Mouse (Mus musculus): ENCODE results near the gene Gm42674. TPM values are rescaled to one million over a fixed set of nuclear protein-coding genes. Genes with fewer than 3 reads are reported as not detected.

Gene Gm42674
- total RNA-seq, 1 experiment = not detected

DNA sequence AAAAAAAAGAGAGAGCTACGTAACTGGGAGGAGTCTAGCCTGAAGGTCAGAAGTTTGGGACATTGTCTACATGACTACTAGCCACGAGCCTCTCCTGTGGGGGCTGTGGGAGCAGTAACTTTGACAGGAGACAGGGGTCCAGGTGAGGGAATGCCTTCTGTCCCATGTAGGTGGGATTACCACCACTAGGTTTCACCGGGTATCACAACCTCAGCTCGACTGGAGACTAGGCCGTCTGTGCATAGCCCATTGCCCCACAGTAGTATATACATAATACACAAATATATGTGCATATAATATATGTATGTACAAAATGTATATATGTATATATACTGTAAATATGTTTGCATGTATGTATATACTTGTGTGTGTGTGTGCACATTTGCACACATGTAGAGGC is 20.6 kb upstream of the Gm42674 start:
- no peak overlapping the region for H3K4me3 ChIP-seq (ENCODE audit: insufficient read depth in 1 of 2, low read depth in 1 of 2, low read length in 2 of 2, poor library complexity in 1 of 2, severe bottlenecking in 1 of 2)
- DNase-seq (ENCODE audit: low read depth, low spot score) = no peak
- no peaks in the 10 kb centered on the region for H3K9me3 ChIP-seq (ENCODE audit: control insufficient read depth, insufficient read depth, low read depth, low read length)
- no peak overlapping the region for H3K27ac ChIP-seq (ENCODE audit: insufficient read depth, low read depth, low read length, poor library complexity, severe bottlenecking)
- H3K36me3 ChIP-seq (ENCODE audit: control insufficient read depth, insufficient read depth, low read length, poor library complexity, severe bottlenecking) = no peaks in the 10 kb centered on the region
- no peak overlapping the region for H3K9ac ChIP-seq (ENCODE audit: insufficient read depth, low read depth, low read length, poor library complexity, severe bottlenecking)
- in situ Hi-C loops (cut with MboI; ENCODE audit: low sequenced_read_pairs in 2 of 2, unreplicated experiment in 2 of 2) = no loop called here
- TF ChIP-seq MAFK (IDR thresholded peaks at IDR 0.05; ENCODE audit: insufficient read depth, low read depth, low read length) = no peak
- no peak for TF ChIP-seq ZC3H11A (IDR thresholded peaks at IDR 0.05; ENCODE audit: borderline replicate concordance, low read depth, low read length)
- no peak for TF ChIP-seq ZNF384 (IDR thresholded peaks at IDR 0.05; ENCODE audit: low read depth, low read length)
- no peak for TF ChIP-seq CHD2 (IDR thresholded peaks at IDR 0.05; ENCODE audit: low read depth, low read length)
- no peak for TF ChIP-seq HCFC1 (IDR thresholded peaks at IDR 0.05; ENCODE audit: borderline replicate concordance, insufficient read depth, low read length)
- H3K4me1 ChIP-seq (ENCODE audit: control insufficient read depth in 2 of 2, insufficient read depth in 2 of 2, low read length in 2 of 2, poor library complexity in 1 of 2) = peaks cover 0 to 4% of the 10 kb centered on the region in 2 experiments; a peak in 1 of 4 replicates

DNA sequence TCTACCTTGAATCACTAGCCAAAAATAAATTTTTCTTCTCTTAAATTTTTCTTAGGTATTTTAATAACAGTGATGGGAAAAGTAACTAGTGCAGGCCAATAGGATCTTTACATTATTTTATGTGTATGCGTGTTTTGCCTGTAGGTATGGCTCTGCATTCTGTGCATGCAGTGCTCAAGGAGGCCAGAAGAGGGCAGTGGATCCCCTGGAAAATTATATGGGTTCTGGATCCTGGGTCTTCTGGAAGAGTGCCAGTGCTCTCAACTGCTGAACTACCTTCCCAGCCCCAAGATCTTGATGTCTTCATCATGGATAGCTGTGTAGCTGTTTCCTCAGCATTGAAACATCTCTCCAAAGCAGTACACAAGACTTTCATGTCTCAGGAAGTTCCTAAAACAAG is 19.5 kb upstream of the Gm42674 start:
- Histone ChIP-seq H3K9ac (ENCODE audit: insufficient read depth, low read depth, low read length, poor library complexity, severe bottlenecking) (no peak overlapping the region), H3K9me3 (ENCODE audit: control insufficient read depth, insufficient read depth, low read depth, low read length) (no peaks in the 10 kb centered on the region), H3K4me3 (ENCODE audit: insufficient read depth in 1 of 2, low read depth in 1 of 2, low read length in 2 of 2, poor library complexity in 1 of 2, severe bottlenecking in 1 of 2) (no peak overlapping the region), H3K36me3 (ENCODE audit: control insufficient read depth, insufficient read depth, low read length, poor library complexity, severe bottlenecking) (no peaks in the 10 kb centered on the region), H3K4me1 (ENCODE audit: control insufficient read depth in 2 of 2, insufficient read depth in 2 of 2, low read length in 2 of 2, poor library complexity in 1 of 2) (peaks cover 0 to 11% of the 10 kb centered on the region in 2 experiments; a peak in 1 of 4 replicates), H3K27ac (ENCODE audit: insufficient read depth, low read depth, low read length, poor library complexity, severe bottlenecking) (no peak overlapping the region)
- in situ Hi-C loops (cut with MboI; ENCODE audit: low sequenced_read_pairs in 2 of 2, unreplicated experiment in 2 of 2) = no loop called here
- no peak for DNase-seq (ENCODE audit: low read depth, low spot score)
- peak; percentile 57 for TF ChIP-seq ZC3H11A (IDR thresholded peaks at IDR 0.05; ENCODE audit: borderline replicate concordance, low read depth, low read length)
- TF ChIP-seq CHD2 (IDR thresholded peaks at IDR 0.05; ENCODE audit: low read depth, low read length) = no peak

DNA sequence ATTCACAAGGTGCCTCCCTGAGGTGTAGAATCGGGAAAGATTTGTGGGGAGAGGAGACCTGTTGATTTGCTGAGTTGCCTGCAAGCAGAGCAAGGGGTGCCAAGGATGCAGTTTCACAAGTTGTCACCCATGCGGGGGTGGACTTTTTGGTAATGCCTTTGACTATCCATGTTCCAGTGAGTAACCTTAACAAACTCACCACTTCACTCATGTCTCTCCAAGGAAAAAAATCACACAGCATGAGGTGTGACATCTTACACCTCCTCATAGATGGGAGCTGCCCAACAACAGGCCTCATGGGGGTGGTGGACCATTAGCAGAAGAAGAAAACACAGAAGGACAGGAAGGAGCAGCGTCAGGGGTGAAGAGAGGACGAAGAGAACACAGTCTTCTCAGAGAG is 19.1 kb upstream of the Gm42674 start:
- in situ Hi-C loops (cut with MboI; ENCODE audit: low sequenced_read_pairs in 2 of 2, unreplicated experiment in 2 of 2) = no loop called here
- Histone ChIP-seq H3K27ac (ENCODE audit: insufficient read depth, low read depth, low read length, poor library complexity, severe bottlenecking) (no peak overlapping the region), H3K4me3 (ENCODE audit: insufficient read depth in 1 of 2, low read depth in 1 of 2, low read length in 2 of 2, poor library complexity in 1 of 2, severe bottlenecking in 1 of 2) (no peak overlapping the region), H3K9ac (ENCODE audit: insufficient read depth, low read depth, low read length, poor library complexity, severe bottlenecking) (no peak overlapping the region), H3K4me1 (ENCODE audit: control insufficient read depth in 2 of 2, insufficient read depth in 2 of 2, low read length in 2 of 2, poor library complexity in 1 of 2) (peaks cover 3 to 11% of the 10 kb centered on the region in 2 experiments; a peak in 1 of 4 replicates), H3K36me3 (ENCODE audit: control insufficient read depth, insufficient read depth, low read length, poor library complexity, severe bottlenecking) (no peaks in the 10 kb centered on the region), H3K9me3 (ENCODE audit: control insufficient read depth, insufficient read depth, low read depth, low read length) (no peaks in the 10 kb centered on the region)
- TF ChIP-seq ZC3H11A (IDR thresholded peaks at IDR 0.05; ENCODE audit: borderline replicate concordance, low read depth, low read length) = no peak
- TF ChIP-seq ZNF384 (IDR thresholded peaks at IDR 0.05; ENCODE audit: low read depth, low read length) = no peak
- no peak for TF ChIP-seq MAFK (IDR thresholded peaks at IDR 0.05; ENCODE audit: insufficient read depth, low read depth, low read length)
- no peak for TF ChIP-seq CHD2 (IDR thresholded peaks at IDR 0.05; ENCODE audit: low read depth, low read length)
- no peak for TF ChIP-seq HCFC1 (IDR thresholded peaks at IDR 0.05; ENCODE audit: borderline replicate concordance, insufficient read depth, low read length)
- DNase-seq (ENCODE audit: low read depth, low spot score) = no peak

DNA sequence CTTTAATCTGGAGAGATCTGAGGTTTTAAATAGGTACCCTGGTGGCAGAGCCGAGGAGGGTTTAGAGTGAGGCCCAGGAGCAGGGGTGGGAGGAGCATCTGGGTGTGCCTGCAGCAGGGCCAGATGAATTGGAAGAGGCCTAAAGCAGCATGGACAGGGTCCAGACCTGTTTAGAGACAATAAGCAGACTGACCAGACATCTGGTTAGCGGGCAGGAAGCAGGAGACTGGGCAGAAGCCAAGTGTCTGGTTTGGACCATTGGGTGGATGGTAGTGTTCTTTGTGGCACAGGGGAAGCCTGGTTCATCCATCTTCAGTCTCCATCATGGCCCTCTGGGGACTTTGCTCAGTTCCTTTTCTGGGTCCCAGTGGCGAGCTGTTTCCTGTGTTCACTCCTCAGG is 17.8 kb upstream of the Gm42674 start:
- Histone ChIP-seq H3K9ac (ENCODE audit: insufficient read depth, low read depth, low read length, poor library complexity, severe bottlenecking) (no peak overlapping the region), H3K9me3 (ENCODE audit: control insufficient read depth, insufficient read depth, low read depth, low read length) (no peaks in the 10 kb centered on the region), H3K4me3 (ENCODE audit: insufficient read depth in 1 of 2, low read depth in 1 of 2, low read length in 2 of 2, poor library complexity in 1 of 2, severe bottlenecking in 1 of 2) (no peak overlapping the region), H3K27ac (ENCODE audit: insufficient read depth, low read depth, low read length, poor library complexity, severe bottlenecking) (no peak overlapping the region), H3K36me3 (ENCODE audit: control insufficient read depth, insufficient read depth, low read length, poor library complexity, severe bottlenecking) (no peaks in the 10 kb centered on the region), H3K4me1 (ENCODE audit: control insufficient read depth in 2 of 2, insufficient read depth in 2 of 2, low read length in 2 of 2, poor library complexity in 1 of 2) (peaks cover 3 to 15% of the 10 kb centered on the region in 2 experiments; a peak in 1 of 4 replicates)
- no peak for DNase-seq (ENCODE audit: low read depth, low spot score)
- TF ChIP-seq MAFK (IDR thresholded peaks at IDR 0.05; ENCODE audit: insufficient read depth, low read depth, low read length) = no peak
- TF ChIP-seq HCFC1 (IDR thresholded peaks at IDR 0.05; ENCODE audit: borderline replicate concordance, insufficient read depth, low read length) = no peak
- no peak for TF ChIP-seq CHD2 (IDR thresholded peaks at IDR 0.05; ENCODE audit: low read depth, low read length)
- TF ChIP-seq ZC3H11A (IDR thresholded peaks at IDR 0.05; ENCODE audit: borderline replicate concordance, low read depth, low read length) = no peak
- no peak for TF ChIP-seq ZNF384 (IDR thresholded peaks at IDR 0.05; ENCODE audit: low read depth, low read length)
- in situ Hi-C loops (cut with MboI; ENCODE audit: low sequenced_read_pairs in 2 of 2, unreplicated experiment in 2 of 2) = no loop called here

DNA sequence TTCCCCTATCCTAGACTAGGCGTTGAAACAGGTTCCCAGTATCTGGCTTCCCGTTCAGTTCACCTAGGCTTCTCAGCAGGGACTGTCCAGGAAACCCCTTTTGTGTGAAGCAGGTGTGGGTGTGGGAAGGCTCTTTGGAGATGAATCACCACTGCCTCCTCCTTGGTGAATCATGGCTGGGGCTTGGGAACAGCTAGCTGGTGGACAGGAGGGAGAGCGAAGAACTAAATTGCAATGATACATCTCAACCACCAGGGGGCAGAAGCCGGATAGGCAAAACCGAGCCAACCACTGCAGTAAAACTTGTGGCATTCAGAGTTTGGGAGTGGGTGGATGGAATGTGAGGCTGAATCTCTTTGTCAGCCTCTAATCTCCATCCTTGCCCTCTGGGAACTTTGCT is 16.1 kb upstream of the Gm42674 start:
- Histone ChIP-seq H3K9me3 (ENCODE audit: control insufficient read depth, insufficient read depth, low read depth, low read length) (no peaks in the 10 kb centered on the region), H3K36me3 (ENCODE audit: control insufficient read depth, insufficient read depth, low read length, poor library complexity, severe bottlenecking) (no peaks in the 10 kb centered on the region), H3K27ac (ENCODE audit: insufficient read depth, low read depth, low read length, poor library complexity, severe bottlenecking) (no peak overlapping the region), H3K9ac (ENCODE audit: insufficient read depth, low read depth, low read length, poor library complexity, severe bottlenecking) (no peak overlapping the region), H3K4me1 (ENCODE audit: control insufficient read depth in 2 of 2, insufficient read depth in 2 of 2, low read length in 2 of 2, poor library complexity in 1 of 2) (peaks cover 3 to 15% of the 10 kb centered on the region in 2 experiments; a peak in 1 of 4 replicates), H3K4me3 (ENCODE audit: insufficient read depth in 1 of 2, low read depth in 1 of 2, low read length in 2 of 2, poor library complexity in 1 of 2, severe bottlenecking in 1 of 2) (no peak overlapping the region)
- peak; percentile 73 for DNase-seq (ENCODE audit: low read depth, low spot score)
- in situ Hi-C loops (cut with MboI; ENCODE audit: low sequenced_read_pairs in 2 of 2, unreplicated experiment in 2 of 2) = no loop called here
- TF ChIP-seq ZC3H11A (IDR thresholded peaks at IDR 0.05; ENCODE audit: borderline replicate concordance, low read depth, low read length) = peak; percentile 76; the same call in 1 of the 2 replicates
- no peak for TF ChIP-seq HCFC1 (IDR thresholded peaks at IDR 0.05; ENCODE audit: borderline replicate concordance, insufficient read depth, low read length)

All from ES-E14 (cell line).